Mouse (Mus musculus) WW6 (cell line): ENCODE measurements around the gene Clic1.
"Not testable (repeated sequence)": the region's sequence is repeated elsewhere in the genome, so short reads cannot be mapped to it uniquely, and the experiment has no call there.

ENCODE experiments used
- DNase-seq: peaks from one replicate; pipeline ENCODE4 v3.0.0-alpha.2; 2013; ENCODE audit warnings: low read depth, low spot score

Clic1 gene

DNA sequence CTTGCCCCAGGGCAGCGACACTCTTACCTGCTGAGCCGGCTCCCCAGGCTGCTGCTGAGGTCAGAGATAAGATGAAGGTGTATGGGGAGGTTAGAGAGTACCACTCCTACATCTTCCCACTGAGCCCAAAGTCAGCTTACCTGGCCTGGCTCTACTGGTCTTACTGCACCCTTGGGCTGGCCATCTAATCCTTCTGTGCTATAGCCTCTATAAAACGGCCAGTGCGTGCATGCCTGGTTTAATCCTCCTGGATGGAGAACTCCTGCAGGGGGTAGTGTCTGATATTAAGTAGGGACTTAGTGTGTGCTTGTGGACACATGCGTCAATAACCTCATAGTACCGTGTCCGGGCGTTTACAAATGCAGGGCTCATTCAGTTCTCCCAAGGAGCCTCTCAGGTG is 29.2 kb upstream of the Clic1 start:
- DNase-seq: no peak

DNA sequence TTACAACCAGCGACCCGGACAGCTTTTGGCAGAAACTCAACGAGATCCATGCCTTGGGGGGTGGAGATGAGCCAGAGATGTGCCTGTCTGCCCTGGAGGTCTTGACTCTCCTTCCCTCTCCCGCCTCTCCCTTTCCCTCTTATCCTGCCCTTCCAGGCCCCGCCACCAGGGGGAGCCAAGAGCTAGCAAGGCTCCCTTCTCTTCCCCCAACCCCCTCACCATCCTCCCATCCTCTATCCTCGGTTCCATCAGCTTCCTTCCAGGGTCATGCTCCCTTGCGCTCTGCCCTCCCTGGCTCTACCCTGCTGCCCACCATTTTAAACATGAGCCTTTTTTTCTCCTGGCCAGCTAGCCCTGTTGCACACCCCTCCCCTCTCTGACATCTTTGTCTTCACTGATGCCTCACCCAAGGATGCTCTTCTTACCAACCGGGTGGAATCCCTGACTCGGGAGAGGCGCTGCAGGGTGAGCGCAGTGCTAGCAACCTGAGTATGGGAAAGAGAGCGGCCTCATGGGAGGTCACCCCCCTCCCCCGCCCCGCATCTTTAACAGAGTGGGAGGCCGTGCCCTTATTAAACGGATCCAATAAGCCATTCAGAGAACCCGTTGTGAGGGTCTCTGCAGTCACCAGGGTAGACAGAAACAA is 28.5 kb upstream of the Clic1 start:
- peak; percentile 43 for DNase-seq

DNA sequence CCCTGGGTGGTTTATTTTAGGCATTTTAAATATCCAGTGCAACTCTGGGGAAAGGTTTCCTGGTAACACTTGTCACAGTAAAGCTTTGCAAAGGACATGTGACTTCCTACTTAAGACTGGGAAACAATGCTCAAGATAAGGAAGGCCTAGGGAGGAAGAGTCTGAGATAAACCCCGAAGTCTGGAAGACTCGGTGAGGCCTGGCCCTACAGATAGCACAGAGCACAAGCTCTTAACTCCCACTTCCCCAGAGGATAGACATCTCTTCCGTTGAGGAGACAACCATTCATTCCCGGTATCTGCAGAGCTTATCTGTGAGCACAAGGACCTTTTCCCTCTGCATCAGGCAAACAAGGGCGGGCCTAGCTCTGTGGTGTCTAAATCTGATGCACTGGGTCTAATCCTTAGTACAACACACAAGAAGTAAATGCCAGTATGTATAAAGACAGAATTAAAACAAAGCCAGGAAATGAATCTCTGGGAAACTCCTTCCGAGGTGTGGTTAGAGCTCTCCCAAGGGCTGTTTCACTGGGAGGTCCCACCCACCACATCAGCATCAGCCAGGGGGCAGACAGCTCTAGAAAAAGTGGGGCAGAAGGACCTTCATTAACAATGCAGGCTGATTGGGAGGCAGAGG is 27.8 kb upstream of the Clic1 start:
- DNase-seq: no peak

- DNase-seq: no peak
Observed at GRCm38 (mm10) chr17:35022541-35023060, 27.2 kb upstream of the Clic1 start.

DNA sequence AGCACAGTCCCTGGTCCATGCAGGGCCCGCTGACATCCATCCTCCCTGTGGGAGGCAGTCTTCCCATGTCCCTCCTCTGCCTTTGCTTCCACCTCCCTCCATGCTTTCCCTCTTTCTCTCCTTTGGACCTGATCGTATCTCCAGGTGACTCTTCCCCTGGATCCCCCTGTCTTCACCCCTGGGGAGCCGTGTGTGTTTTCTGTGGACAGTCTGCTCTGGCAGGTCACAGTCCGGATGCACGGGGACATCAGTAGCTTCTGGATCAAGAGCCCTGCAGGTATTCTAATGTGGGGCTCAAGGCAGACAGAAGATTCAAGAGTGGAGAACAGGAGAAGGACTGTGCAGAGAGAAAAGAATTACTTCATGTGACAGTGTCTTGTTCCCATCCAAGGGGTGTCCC is 26.5 kb upstream of the Clic1 start:
- no peak for DNase-seq

- no peak for DNase-seq
Observed at GRCm38 (mm10) chr17:35023756-35024155, 26.0 kb upstream of the Clic1 start.

DNA sequence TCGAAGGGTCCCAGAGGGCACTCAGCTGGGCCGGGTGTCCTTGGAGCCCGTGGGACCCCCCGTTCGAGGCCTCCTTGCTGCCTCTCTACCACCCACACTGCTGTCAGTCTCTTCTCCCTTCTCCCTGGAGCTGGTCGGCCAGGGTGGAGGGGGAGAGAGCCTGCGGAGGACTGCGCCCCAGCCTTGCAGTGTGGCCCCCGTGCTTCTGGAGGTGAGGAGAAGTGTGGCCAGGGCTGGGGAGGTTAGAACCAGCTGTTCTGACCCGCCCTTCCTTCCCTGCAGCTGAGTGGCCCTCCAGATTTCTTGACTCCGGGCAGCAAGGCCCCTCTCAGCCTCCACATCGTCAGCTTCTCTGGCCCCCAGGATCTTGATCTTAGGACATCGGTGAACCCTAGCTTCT is 25.5 kb upstream of the Clic1 start:
- no peak for DNase-seq

- no peak for DNase-seq
Observed at GRCm38 (mm10) chr17:35024691-35025488, 24.9 kb upstream of the Clic1 start.

- no peak for DNase-seq
Observed at GRCm38 (mm10) chr17:35026206-35026605, 23.6 kb upstream of the Clic1 start.

GRCm38 (mm10) chr17:35027277-35028068 is 22.3 kb upstream of the Clic1 start, which contains the start of gene Sapcd1:
Sapcd1 (minus strand) TSS chr17:35028016.
- no peak for DNase-seq

DNA sequence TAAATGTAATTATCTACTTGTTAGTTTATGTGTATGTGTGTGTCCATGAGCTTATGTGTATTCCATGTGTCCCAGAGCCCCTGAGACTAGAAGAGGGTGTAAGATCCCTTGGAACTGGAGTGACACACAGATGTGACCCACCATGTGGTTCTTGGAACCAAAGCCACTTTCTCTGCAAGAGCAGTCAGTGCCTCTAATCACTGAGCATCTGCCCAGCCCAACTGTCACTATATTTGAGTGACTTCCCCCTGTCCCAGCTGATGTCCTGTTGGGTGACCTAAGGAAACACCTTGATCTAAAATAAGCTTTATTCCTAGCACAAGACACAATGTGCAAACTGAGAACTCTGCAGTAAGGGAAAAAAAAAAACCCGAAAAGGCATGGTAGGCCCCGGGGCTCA is 21.5 kb upstream of the Clic1 start:
- no peak for DNase-seq

DNA sequence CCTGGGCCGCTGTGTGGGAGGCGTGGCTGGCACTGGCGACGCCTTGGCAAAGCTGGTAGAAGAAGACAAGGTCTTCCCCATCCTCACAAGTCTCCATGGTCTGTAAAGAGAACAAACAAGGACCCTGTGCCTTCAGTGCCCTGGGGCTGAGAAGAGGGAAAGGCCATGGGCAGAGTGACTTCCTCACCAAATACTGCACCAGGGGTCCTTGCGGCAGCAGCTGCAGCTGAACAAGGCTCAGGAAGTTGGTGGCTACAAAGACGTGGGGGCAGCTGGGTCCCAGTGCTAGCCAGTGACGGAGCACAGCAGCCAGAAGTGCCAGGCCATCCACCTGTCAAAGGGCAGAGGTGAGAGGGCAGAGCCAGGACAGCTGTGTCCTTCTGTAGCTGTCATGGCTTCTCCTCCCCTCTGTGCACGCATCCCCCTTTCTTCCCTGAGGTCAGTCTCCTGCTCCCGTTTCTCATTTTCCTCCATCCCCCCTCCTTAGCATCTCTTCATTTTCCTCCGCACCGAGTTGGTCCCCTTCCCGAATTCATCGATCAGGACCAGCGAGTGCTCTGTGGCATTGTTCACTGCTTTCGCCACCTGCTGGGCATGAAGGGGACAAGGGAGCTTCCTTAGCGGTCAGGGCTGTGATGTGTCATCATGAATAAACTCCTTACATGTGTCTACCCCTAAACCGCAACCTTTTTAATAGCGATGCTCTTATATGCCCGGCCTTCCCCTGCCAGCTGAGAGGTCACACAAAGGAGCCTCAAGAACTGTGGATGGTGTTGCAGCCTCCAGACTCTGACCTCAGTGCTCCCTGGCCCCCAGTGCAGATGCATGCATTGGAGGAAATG is 19.9 kb upstream of the Clic1 start:
- no peak for DNase-seq

- no peak for DNase-seq
Observed at GRCm38 (mm10) chr17:35031272-35031671, 18.5 kb upstream of the Clic1 start.

DNA sequence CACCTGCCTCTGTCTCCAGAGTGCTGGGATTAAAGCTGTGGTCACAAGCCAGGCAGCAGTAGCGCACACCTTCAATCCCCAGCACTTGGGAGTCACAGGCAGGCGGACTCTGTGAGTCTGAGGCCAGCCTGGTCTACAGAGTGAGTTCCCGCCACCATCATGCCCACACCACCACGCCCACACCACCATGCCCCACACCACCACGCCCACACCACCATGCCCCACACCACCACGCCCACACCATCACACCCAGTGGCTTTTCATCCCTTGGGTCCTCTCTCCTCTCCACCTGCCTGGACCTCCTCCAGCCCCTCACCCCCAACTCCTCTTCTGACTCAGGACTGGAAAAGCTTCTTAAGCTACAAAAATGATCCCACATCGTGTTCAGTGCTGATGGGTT is 17.9 kb upstream of the Clic1 start:
- DNase-seq: no peak

GRCm38 (mm10) chr17:35032323-35032870 is 17.4 kb upstream of the Clic1 start:
- no peak for DNase-seq

- not testable (repeated sequence) for DNase-seq
Observed at GRCm38 (mm10) chr17:35033703-35034102, 16.1 kb upstream of the Clic1 start.

- no peak for DNase-seq
Observed at GRCm38 (mm10) chr17:35034896-35035295, 14.9 kb upstream of the Clic1 start.

- DNase-seq: no peak
Observed at GRCm38 (mm10) chr17:35039121-35039873, 10.5 kb upstream of the Clic1 start.

- no peak for DNase-seq
Observed at GRCm38 (mm10) chr17:35043794-35044193, 6.0 kb upstream of the Clic1 start.
